Mouse (Mus musculus) adrenal gland, postnatal 4 days (tissue): Measurements from ENCODE around the gene Tpx2. TPM values are rescaled to one million over a fixed set of nuclear protein-coding genes. Genes with fewer than 3 reads are reported as not detected.
A peak's percentile ranks its signal among the peaks of the same experiment; 100 is the strongest.

Experiments
- DNase-seq, 2 experiments: peaks; one replicate each; pipeline ENCODE4 v3.0.0; 2021 to 2022; ENCODE audit warnings: low spot score in 2 of 2, mixed read lengths in 2 of 2
- total RNA-seq, 2 experiments: library from RNA; stranded (reverse); gene quantifications; 2 replicates each; pipeline ENCODE4 v1.2.3; 2021

Tpx2 gene
- total RNA-seq, 2 experiments from 2014 or later: 31.7 to 39.7 TPM

- no peak for DNase-seq
Observed at GRCm38 (mm10) chr2:152859501-152859900, 11.7 kb downstream of the Tpx2 start.

GRCm38 (mm10) chr2:152861891-152862290 lies 14.1 kb downstream of the Tpx2 start:
- no peak for DNase-seq

GRCm38 (mm10) chr2:152862638-152863037 lies 14.9 kb downstream of the Tpx2 start:
- no peak for DNase-seq

- no peak for DNase-seq
Observed at GRCm38 (mm10) chr2:152863346-152863745, 15.6 kb downstream of the Tpx2 start.

GRCm38 (mm10) chr2:152878239-152878638 lies 30.5 kb downstream of the Tpx2 start:
- DNase-seq: no peak

GRCm38 (mm10) chr2:152880898-152881297 lies 33.1 kb downstream of the Tpx2 start:
- DNase-seq: no peak

- DNase-seq: no peak
Observed at GRCm38 (mm10) chr2:152884101-152884645, 36.4 kb downstream of the Tpx2 start.

- no peak for DNase-seq
Observed at GRCm38 (mm10) chr2:152887230-152887629, 39.5 kb downstream of the Tpx2 start.

- no peak for DNase-seq
Observed at GRCm38 (mm10) chr2:152888774-152889173, 41.0 kb downstream of the Tpx2 start.

- no peak for DNase-seq
Observed at GRCm38 (mm10) chr2:152895834-152896233, 48.1 kb downstream of the Tpx2 start.

- DNase-seq: no peak
Observed at GRCm38 (mm10) chr2:152896926-152897325, 49.2 kb downstream of the Tpx2 start.

- no peak for DNase-seq
Observed at GRCm38 (mm10) chr2:152899011-152899410, 51.2 kb downstream of the Tpx2 start.

- no peak for DNase-seq
Observed at GRCm38 (mm10) chr2:152901296-152901695, 53.5 kb downstream of the Tpx2 start.

- no peak for DNase-seq
Observed at GRCm38 (mm10) chr2:152902658-152903057, 54.9 kb downstream of the Tpx2 start.

GRCm38 (mm10) chr2:152903586-152903985 lies 55.8 kb downstream of the Tpx2 start:
- DNase-seq: peak in 1 of 2 experiments; percentile 44

GRCm38 (mm10) chr2:152904127-152904643 lies 56.4 kb downstream of the Tpx2 start:
- DNase-seq: no peak

- DNase-seq: no peak
Observed at GRCm38 (mm10) chr2:152905036-152905829, 57.5 kb downstream of the Tpx2 start.

- no peak for DNase-seq
Observed at GRCm38 (mm10) chr2:152906274-152907037, 58.7 kb downstream of the Tpx2 start.

GRCm38 (mm10) chr2:152907114-152907943 lies 59.6 kb downstream of the Tpx2 start:
- DNase-seq: no peak

- no peak for DNase-seq
Observed at GRCm38 (mm10) chr2:152909848-152910247, 62.1 kb downstream of the Tpx2 start.

GRCm38 (mm10) chr2:152911031-152911430 lies 63.3 kb downstream of the Tpx2 start, which contains the start of gene Mylk2:
Mylk2 (plus strand) TSS chr2:152911352.
- DNase-seq: no peak
